Mouse (Mus musculus) right cerebral cortex, postnatal 36 days (tissue): ENCODE data around the gene Trim75.

Experiments
- DNase-seq, 2 experiments: peaks; one replicate each; pipeline ENCODE4 v3.0.0; 2022; ENCODE audit warnings: low spot score in 2 of 2, mixed read lengths in 1 of 2

The Trim75 gene

DNA sequence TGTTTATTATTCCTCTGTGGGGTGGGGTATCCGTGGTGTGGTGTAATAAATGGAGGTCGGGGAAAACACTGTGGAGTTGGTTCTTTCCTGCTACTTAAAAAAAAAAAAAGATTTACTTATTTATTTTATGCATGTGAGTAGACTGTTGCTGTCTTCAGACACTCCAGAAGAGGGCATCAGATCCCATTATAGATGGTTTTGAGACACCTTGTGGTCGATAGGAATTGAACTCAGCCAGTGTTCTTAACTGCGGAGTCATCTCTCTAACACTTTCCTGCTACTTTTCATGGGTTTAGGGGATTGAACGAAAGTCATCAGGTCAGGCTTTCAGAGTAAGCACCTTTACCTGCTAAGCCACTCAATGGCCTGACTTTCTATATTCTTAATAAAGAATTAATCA is 42.8 kb downstream of the Trim75 start:
- DNase-seq = no peak

DNA sequence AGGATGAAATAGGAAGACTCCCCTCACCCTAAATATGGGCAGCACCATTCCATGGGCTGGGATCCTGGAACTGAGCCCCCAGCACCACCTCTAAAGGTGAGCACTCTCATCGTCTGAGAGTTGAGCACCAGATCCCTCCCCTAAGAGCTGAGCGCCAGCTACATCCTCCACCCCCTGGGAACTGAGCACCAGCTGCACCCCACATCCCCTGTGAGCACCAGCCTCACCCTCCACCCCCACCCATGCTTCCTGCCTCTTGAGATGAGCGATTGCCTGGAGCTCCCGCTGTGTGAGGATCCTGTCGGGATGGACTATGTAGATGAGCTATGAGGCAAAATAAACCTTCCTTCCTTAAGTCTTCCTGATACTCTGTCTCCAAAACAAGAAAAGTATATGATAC is 44.7 kb downstream of the Trim75 start:
- DNase-seq = no peak

GRCm38 (mm10) chr8:64941495-64941894 is 46.1 kb downstream of the Trim75 start:
- DNase-seq = peak; percentile 54 to 56

DNA sequence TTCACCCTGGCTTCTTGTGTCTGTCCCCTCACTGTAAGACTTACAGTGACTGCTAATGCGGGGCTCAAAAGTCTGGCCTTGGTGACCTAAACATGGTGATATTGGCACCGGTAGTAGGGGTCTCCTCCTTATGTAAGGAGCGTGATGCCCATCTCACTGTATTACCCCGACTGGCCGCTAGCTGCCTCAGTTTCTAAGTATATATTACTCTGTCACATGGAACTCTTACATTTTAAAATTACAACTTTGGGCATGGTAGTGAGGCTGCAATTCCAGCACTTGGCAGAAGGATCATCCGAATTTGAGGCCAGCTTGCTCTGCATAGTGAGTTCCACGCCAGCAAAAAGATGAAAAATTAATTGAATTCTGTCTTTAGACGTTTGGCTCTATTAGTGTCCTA is 46.6 kb downstream of the Trim75 start:
- no peak for DNase-seq

- DNase-seq = no peak
Observed at GRCm38 (mm10) chr8:64934997-64935396, 52.6 kb downstream of the Trim75 start.
